Mouse (Mus musculus) midbrain, embryonic 15.5 days (tissue): ENCODE results near the gene Rgl1. TPM values are rescaled to one million over a fixed set of nuclear protein-coding genes. Genes with fewer than 3 reads are reported as not detected.
A peak's percentile ranks its signal among the peaks of the same experiment; 100 is the strongest.

ENCODE experiments used
- ATAC-seq: fragments of 200-750 bp; cut with Nextera tagmentation; replicated peaks from 2 replicates; pipeline ENCODE4 v1.8.0; 2017; ENCODE audit warnings: moderate TSS enrichment
- H3K27ac ChIP-seq: fragments of 300-500 bp; sonication (generic); 2 replicates; pipeline ENCODE4 v1.5.1; 2015; ENCODE audit warnings: mild to moderate bottlenecking, inconsistent platforms
- H3K27me3 ChIP-seq: fragments of 300-500 bp; sonication (generic); replicated peaks from 2 replicates; pipeline ENCODE4 v1.6.1; 2015; ENCODE audit warnings: inconsistent platforms
- H3K36me3 ChIP-seq: fragments of 300-500 bp; sonication (generic); replicated peaks from 2 replicates; pipeline ENCODE4 v1.6.1; 2015; ENCODE audit warnings: inconsistent platforms
- H3K4me1 ChIP-seq: fragments of 300-500 bp; sonication (generic); 2 replicates; pipeline ENCODE4 v1.6.1; 2015; ENCODE audit warnings: inconsistent platforms
- H3K4me2 ChIP-seq: fragments of 300-500 bp; sonication (generic); 2 replicates; pipeline ENCODE4 v1.6.1; 2015; ENCODE audit warnings: inconsistent platforms, mild to moderate bottlenecking, moderate library complexity
- H3K4me3 ChIP-seq: fragments of 300-500 bp; sonication (generic); 2 replicates; pipeline ENCODE4 v1.5.1; 2015; ENCODE audit warnings: mild to moderate bottlenecking, inconsistent platforms
- H3K9ac ChIP-seq: fragments of 300-500 bp; sonication (generic); 2 replicates; pipeline ENCODE4 v1.6.1; 2015; ENCODE audit warnings: mild to moderate bottlenecking, inconsistent platforms
- H3K9me3 ChIP-seq: fragments of 300-500 bp; sonication (generic); 2 replicates; pipeline ENCODE4 v1.6.1; 2016; ENCODE audit warnings: inconsistent platforms
- WGBS: fragments of 180-500 bp; shearing (Covaris S2); methylation state at CpG from one replicate; pipeline ENCODE4 v1.1.7; 2015; ENCODE audit warnings: mixed read lengths; 5-methylcytosine and 5-hydroxymethylcytosine counted together
- polyA plus RNA-seq: library from polyadenylated mRNA; unstranded; fragments of >200 nt; fragmentation: Nextera tagmentation; extraction: Ambion mirVana; gene quantifications from 2 replicates; pipeline ENCODE4 v1.2.1, GENCODE M21; 2015

Rgl1 gene
- polyA plus RNA-seq, 1 experiment from 2014 or later, result 14.9 TPM

- no peak overlapping the region for H3K4me2 ChIP-seq
- WGBS, result 76% methylated on average over 16 of the region's 16 CpGs
- H3K9ac ChIP-seq, result no peak overlapping the region
- H3K4me1 ChIP-seq, result peaks cover 3% of the 10 kb centered on the region; the same call in 1 of the 2 replicates
- H3K4me3 ChIP-seq, result no peak overlapping the region
- H3K36me3 ChIP-seq, result no peaks in the 10 kb centered on the region
- H3K27me3 ChIP-seq, result no peaks in the 10 kb centered on the region
- ATAC-seq, result no peak
- no peak overlapping the region for H3K27ac ChIP-seq
- no peaks in the 10 kb centered on the region for H3K9me3 ChIP-seq
These were observed 245.2 kb downstream of the Rgl1 start for GRCm38 (mm10) chr1:152520798-152521575.

DNA sequence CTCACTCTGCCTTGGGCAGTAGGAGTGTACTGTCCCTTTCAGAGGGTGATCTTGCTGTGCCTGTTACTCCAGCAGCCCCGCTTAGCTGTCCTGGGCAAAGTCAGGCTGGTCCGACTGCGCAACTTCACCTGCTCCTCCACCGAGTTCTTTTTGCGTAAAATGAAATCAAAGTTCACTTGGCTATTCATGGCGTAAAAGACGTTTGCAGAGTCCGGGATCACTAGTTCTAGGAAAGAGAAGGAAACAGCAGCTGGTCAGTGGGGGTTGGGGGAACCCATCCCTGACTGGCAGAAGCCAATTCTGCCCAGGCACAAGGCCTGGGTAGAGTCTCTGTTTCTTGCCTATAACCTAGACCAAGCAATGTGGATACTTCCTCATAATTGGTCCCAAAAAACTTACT, 247.2 kb downstream of the Rgl1 start:
- Histone ChIP-seq H3K4me1 (peaks cover 5% of the 10 kb centered on the region; the same call in 1 of the 2 replicates), H3K9me3 (no peaks in the 10 kb centered on the region), H3K4me3 (no peak overlapping the region), H3K36me3 (no peaks in the 10 kb centered on the region), H3K9ac (no peak overlapping the region), H3K4me2 (no peak overlapping the region), H3K27me3 (no peaks in the 10 kb centered on the region), H3K27ac (no peak overlapping the region)
- no peak for ATAC-seq
- WGBS, result 93% methylated on average over 8 of the region's 8 CpGs

DNA sequence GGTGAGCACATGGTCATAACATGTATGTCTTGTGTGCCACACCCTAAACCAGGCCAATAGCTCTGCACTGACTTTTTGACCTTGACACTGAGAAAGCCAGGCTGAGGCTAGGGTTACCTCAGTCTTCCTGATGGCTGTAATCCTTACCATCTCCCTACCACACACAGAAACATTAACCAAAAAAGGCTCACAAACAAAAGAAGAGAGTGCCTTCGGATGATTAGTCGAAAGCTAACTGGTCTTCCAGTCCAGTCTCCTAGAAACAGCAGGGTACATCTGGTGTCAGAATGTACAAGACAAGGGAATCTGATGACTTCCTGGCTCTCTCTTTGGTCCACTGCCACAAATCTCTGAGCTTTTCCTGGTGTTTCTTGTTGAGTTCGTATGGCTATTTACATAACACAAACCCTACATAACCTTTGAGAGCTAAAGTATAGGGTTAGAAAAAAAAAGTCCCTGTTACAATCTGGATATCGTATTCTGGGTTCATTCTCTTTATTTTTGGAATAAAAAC, 249.0 kb downstream of the Rgl1 start:
- no peak overlapping the region for H3K9ac ChIP-seq
- H3K9me3 ChIP-seq, result no peaks in the 10 kb centered on the region
- H3K27ac ChIP-seq, result no peak overlapping the region
- H3K36me3 ChIP-seq, result no peaks in the 10 kb centered on the region
- no peak overlapping the region for H3K4me2 ChIP-seq
- no peak overlapping the region for H3K4me3 ChIP-seq
- peaks cover 5% of the 10 kb centered on the region; the same call in 1 of the 2 replicates for H3K4me1 ChIP-seq
- no peaks in the 10 kb centered on the region for H3K27me3 ChIP-seq
- ATAC-seq, result no peak
- WGBS, result 84% methylated on average over 4 of the region's 4 CpGs

- H3K27me3 ChIP-seq, result no peaks in the 10 kb centered on the region
- H3K4me2 ChIP-seq, result no peak overlapping the region
- WGBS, result 64% methylated on average over 4 of the region's 4 CpGs
- no peak overlapping the region for H3K4me3 ChIP-seq
- H3K4me1 ChIP-seq, result peaks cover 5% of the 10 kb centered on the region; the same call in 1 of the 2 replicates
- no peak overlapping the region for H3K9ac ChIP-seq
- 0 out of 2 replicates have a peak, but pooled peaks have one; percentile 37 for ATAC-seq
- H3K36me3 ChIP-seq, result no peaks in the 10 kb centered on the region
- peak overlapping the region; percentile 47; the same call in 1 of the 2 replicates for H3K27ac ChIP-seq
- no peaks in the 10 kb centered on the region for H3K9me3 ChIP-seq
These were observed 251.9 kb downstream of the Rgl1 start for GRCm38 (mm10) chr1:152514256-152514655.

DNA sequence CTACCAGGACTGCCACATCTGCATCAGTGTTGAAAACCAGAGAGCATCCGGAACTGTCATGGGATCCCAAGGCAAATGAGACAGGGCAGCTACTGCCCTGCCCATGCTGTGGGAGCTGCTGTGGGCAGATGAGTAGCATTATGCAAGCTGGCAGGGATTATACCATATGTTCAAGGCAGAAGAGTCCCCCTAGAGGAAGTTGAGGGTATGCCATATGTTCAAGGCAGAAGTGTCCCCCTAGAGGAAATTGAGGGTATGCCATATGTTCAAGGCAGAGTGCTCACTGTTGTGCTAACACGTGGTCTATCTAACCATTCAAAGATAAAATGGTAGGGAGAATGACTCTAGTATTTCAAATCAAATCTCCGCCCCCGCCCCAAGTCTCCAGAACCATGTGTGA, 254.9 kb downstream of the Rgl1 start:
- ATAC-seq, result no peak

GRCm38 (mm10) chr1:152508481-152509220, 257.5 kb downstream of the Rgl1 start:
- Histone ChIP-seq H3K4me1 (no peaks in the 10 kb centered on the region), H3K36me3 (no peaks in the 10 kb centered on the region), H3K9ac (no peak overlapping the region), H3K27me3 (no peaks in the 10 kb centered on the region), H3K4me2 (no peak overlapping the region), H3K9me3 (no peaks in the 10 kb centered on the region), H3K27ac (no peak overlapping the region), H3K4me3 (no peak overlapping the region)
- 93% methylated on average over 11 of the region's 11 CpGs for WGBS
- ATAC-seq, result no peak

More for the DNA sequence above, 254.9 kb downstream of the Rgl1 start:
- peaks cover 5% of the 10 kb centered on the region; the same call in 1 of the 2 replicates for H3K4me1 ChIP-seq
- H3K27ac ChIP-seq, result no peak overlapping the region
- H3K27me3 ChIP-seq, result no peaks in the 10 kb centered on the region
- 76% methylated on average over 4 of the region's 4 CpGs for WGBS
- H3K36me3 ChIP-seq, result no peaks in the 10 kb centered on the region
- H3K9me3 ChIP-seq, result no peaks in the 10 kb centered on the region
- H3K4me3 ChIP-seq, result no peak overlapping the region
- H3K4me2 ChIP-seq, result no peak overlapping the region
- no peak overlapping the region for H3K9ac ChIP-seq

DNA sequence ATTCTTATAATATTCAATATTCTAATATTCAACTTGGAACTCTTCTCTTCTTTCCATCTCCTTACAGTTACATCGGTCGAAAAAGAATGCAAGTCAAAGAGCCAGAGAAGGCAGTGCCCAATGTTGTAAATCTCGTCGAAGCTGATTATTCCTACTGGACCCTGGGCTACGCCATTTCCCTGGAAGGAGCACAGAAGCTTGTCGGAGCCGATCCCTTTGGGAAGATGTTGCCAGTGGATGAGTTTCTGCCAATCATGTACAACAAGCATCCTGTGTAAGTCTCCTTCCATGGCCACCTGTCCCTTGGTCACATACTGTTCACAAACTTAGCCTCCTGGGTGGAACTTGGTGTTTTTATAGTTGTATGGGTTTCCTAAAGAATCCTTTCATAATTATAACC, 259.4 kb downstream of the Rgl1 start:
- no peaks in the 10 kb centered on the region for H3K36me3 ChIP-seq
- no peak overlapping the region for H3K27ac ChIP-seq
- H3K4me3 ChIP-seq, result no peak overlapping the region
- no peak overlapping the region for H3K4me2 ChIP-seq
- H3K9me3 ChIP-seq, result no peaks in the 10 kb centered on the region
- H3K27me3 ChIP-seq, result no peaks in the 10 kb centered on the region
- H3K4me1 ChIP-seq, result no peaks in the 10 kb centered on the region
- no peak for ATAC-seq
- WGBS, result 93% methylated on average over 7 of the region's 7 CpGs
- no peak overlapping the region for H3K9ac ChIP-seq

DNA sequence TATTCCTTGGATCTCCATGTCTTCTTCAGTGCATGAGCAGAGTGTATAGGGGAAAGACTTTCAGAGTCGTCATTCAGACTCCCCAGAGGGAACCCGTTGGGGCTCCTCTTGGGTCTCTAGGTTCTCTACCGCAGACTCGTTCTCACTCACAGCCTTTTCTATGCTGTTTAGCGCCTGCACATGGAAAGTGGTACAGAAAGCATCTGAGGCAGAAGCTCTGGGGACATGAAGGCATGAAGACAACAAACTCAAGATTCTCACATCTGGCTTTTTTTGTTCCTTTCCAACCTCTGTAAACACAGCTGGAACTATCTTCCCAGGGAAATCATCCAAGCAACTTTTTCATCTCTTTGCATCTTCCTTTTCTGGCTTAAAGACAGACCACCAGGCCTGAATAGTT, 260.0 kb downstream of the Rgl1 start:
- Histone ChIP-seq H3K4me1 (no peaks in the 10 kb centered on the region), H3K36me3 (no peaks in the 10 kb centered on the region), H3K27me3 (no peaks in the 10 kb centered on the region), H3K4me2 (no peak overlapping the region), H3K9ac (no peak overlapping the region), H3K27ac (no peak overlapping the region), H3K9me3 (no peaks in the 10 kb centered on the region), H3K4me3 (no peak overlapping the region)
- WGBS, result 92% methylated on average over 5 of the region's 5 CpGs
- ATAC-seq, result no peak

GRCm38 (mm10) chr1:152499802-152500201, 266.3 kb downstream of the Rgl1 start:
- Histone ChIP-seq H3K9me3 (no peaks in the 10 kb centered on the region), H3K36me3 (no peaks in the 10 kb centered on the region), H3K27me3 (no peaks in the 10 kb centered on the region), H3K4me1 (no peaks in the 10 kb centered on the region), H3K27ac (no peak overlapping the region), H3K4me2 (no peak overlapping the region), H3K9ac (no peak overlapping the region), H3K4me3 (no peak overlapping the region)
- no peak for ATAC-seq
- 88% methylated on average over 12 of the region's 12 CpGs for WGBS

DNA sequence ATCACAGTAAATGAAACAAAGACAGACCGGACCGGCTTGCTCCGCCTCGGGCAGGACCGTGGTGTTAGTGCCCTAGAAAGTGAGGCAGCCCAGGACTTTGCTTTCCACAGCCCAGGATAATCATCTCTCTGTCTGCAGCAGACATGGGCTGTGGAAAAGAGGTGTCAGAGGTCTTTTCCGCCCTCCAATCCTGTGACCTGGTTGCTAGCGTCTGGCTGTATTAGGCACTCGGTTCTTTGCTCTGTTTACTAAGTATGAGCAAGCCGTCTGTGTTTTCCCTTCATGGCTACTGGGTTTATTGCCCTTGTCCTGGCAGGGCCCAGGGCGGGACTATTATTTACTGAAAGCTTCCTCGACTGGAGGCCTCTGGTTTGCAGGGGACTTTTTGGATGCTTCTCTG, 268.6 kb downstream of the Rgl1 start:
- Histone ChIP-seq H3K4me3 (no peak overlapping the region), H3K27me3 (no peaks in the 10 kb centered on the region), H3K9me3 (no peaks in the 10 kb centered on the region), H3K36me3 (no peaks in the 10 kb centered on the region), H3K4me2 (no peak overlapping the region), H3K4me1 (no peaks in the 10 kb centered on the region), H3K9ac (no peak overlapping the region), H3K27ac (no peak overlapping the region)
- WGBS, result 60% methylated on average over 11 of the region's 11 CpGs
- ATAC-seq, result no peak

GRCm38 (mm10) chr1:152496831-152497230, 269.3 kb downstream of the Rgl1 start:
- no peak overlapping the region for H3K9ac ChIP-seq
- WGBS, result 67% methylated on average over 2 of the region's 2 CpGs
- H3K4me3 ChIP-seq, result no peak overlapping the region
- no peaks in the 10 kb centered on the region for H3K36me3 ChIP-seq
- no peaks in the 10 kb centered on the region for H3K9me3 ChIP-seq
- H3K4me1 ChIP-seq, result no peaks in the 10 kb centered on the region
- H3K4me2 ChIP-seq, result no peak overlapping the region
- no peak overlapping the region for H3K27ac ChIP-seq
- no peaks in the 10 kb centered on the region for H3K27me3 ChIP-seq
- no peak for ATAC-seq

GRCm38 (mm10) chr1:152492258-152492657, 273.9 kb downstream of the Rgl1 start:
- WGBS, result 85% methylated on average over 1 of the region's 1 CpGs
- no peak overlapping the region for H3K4me2 ChIP-seq
- ATAC-seq, result no peak

More at GRCm38 (mm10) chr1:152492258-152492657, 273.9 kb downstream of the Rgl1 start:
- H3K4me3 ChIP-seq, result no peak overlapping the region
- no peaks in the 10 kb centered on the region for H3K36me3 ChIP-seq
- no peaks in the 10 kb centered on the region for H3K4me1 ChIP-seq
- H3K9ac ChIP-seq, result no peak overlapping the region
- H3K9me3 ChIP-seq, result no peaks in the 10 kb centered on the region
- no peaks in the 10 kb centered on the region for H3K27me3 ChIP-seq
- H3K27ac ChIP-seq, result no peak overlapping the region
